Mouse (Mus musculus) limb, embryonic 15.5 days (tissue): ENCODE measurements around the gene Fkbp14. TPM values are rescaled to one million over a fixed set of nuclear protein-coding genes. Genes with fewer than 3 reads are reported as not detected.

Experiments
- ATAC-seq: fragments of 200-750 bp; cut with Nextera tagmentation; 2 replicates; pipeline ENCODE4 v1.8.0; 2017; ENCODE audit warnings: low read depth, moderate TSS enrichment; ENCODE audit not compliant: insufficient number of reproducible peaks, low FRiP score, low TSS enrichment
- H3K27ac ChIP-seq: fragments of 300-500 bp; sonication (generic); 2 replicates; pipeline ENCODE4 v1.5.1; 2015; ENCODE audit warnings: moderate library complexity, mild to moderate bottlenecking, inconsistent platforms
- H3K27me3 ChIP-seq: fragments of 300-500 bp; sonication (generic); 2 replicates; pipeline ENCODE4 v1.6.1; 2015; ENCODE audit warnings: inconsistent platforms
- H3K36me3 ChIP-seq: fragments of 300-500 bp; sonication (generic); 2 replicates; pipeline ENCODE4 v1.6.1; 2015; ENCODE audit warnings: inconsistent platforms
- H3K4me1 ChIP-seq: fragments of 300-500 bp; sonication (generic); 2 replicates; pipeline ENCODE4 v1.6.1; 2015; ENCODE audit warnings: inconsistent platforms
- H3K4me2 ChIP-seq: fragments of 300-500 bp; sonication (generic); 2 replicates; pipeline ENCODE4 v1.6.1; 2015; ENCODE audit warnings: mild to moderate bottlenecking, inconsistent platforms
- H3K4me3 ChIP-seq: fragments of 300-500 bp; sonication (generic); 2 replicates; pipeline ENCODE4 v1.5.1; 2015; ENCODE audit warnings: mild to moderate bottlenecking, inconsistent platforms
- H3K9ac ChIP-seq: fragments of 300-500 bp; sonication (generic); 2 replicates; pipeline ENCODE4 v1.6.1; 2015; ENCODE audit warnings: inconsistent platforms
- H3K9me3 ChIP-seq: fragments of 300-500 bp; sonication (generic); 2 replicates; pipeline ENCODE4 v1.6.1; 2016; ENCODE audit warnings: inconsistent platforms
- WGBS: fragments of 180-500 bp; shearing (Covaris S2); methylation state at CpG from one replicate; pipeline ENCODE4 v1.1.7; 2015; 5-methylcytosine and 5-hydroxymethylcytosine counted together
- polyA plus RNA-seq: library from polyadenylated mRNA; unstranded; fragments of >200 nt; fragmentation: Nextera tagmentation; extraction: Ambion mirVana; gene quantifications from 2 replicates; pipeline ENCODE4 v1.2.1, GENCODE M21; 2015

The Fkbp14 gene
- polyA plus RNA-seq, 1 experiment from 2014 or later, result 69.7 TPM

- Histone ChIP-seq H3K9ac (no peak overlapping the region), H3K27me3 (no peaks in the 10 kb centered on the region), H3K27ac (no peak overlapping the region), H3K4me1 (peaks cover 13% of the 10 kb centered on the region; the same call in 1 of the 2 replicates), H3K9me3 (no peaks in the 10 kb centered on the region), H3K36me3 (no peaks in the 10 kb centered on the region), H3K4me3 (no peak overlapping the region), H3K4me2 (no peak overlapping the region)
- WGBS, result 84% methylated on average over 2 of the region's 2 CpGs
- ATAC-seq, result no peak
Measured at GRCm38 (mm10) chr6:54602891-54603290, 5.8 kb upstream of the Fkbp14 start.

- no peaks in the 10 kb centered on the region for H3K36me3 ChIP-seq
- WGBS, result 71% methylated on average over 5 of the region's 5 CpGs
- H3K4me1 ChIP-seq, result peaks cover 22% of the 10 kb centered on the region
- no peak for ATAC-seq
- H3K27me3 ChIP-seq, result no peaks in the 10 kb centered on the region
- H3K4me2 ChIP-seq, result no peak overlapping the region
- H3K4me3 ChIP-seq, result no peak overlapping the region
- no peaks in the 10 kb centered on the region for H3K9me3 ChIP-seq
- H3K27ac ChIP-seq, result no peak overlapping the region
- no peak overlapping the region for H3K9ac ChIP-seq
Measured at GRCm38 (mm10) chr6:54600681-54601347, 3.7 kb upstream of the Fkbp14 start.

DNA sequence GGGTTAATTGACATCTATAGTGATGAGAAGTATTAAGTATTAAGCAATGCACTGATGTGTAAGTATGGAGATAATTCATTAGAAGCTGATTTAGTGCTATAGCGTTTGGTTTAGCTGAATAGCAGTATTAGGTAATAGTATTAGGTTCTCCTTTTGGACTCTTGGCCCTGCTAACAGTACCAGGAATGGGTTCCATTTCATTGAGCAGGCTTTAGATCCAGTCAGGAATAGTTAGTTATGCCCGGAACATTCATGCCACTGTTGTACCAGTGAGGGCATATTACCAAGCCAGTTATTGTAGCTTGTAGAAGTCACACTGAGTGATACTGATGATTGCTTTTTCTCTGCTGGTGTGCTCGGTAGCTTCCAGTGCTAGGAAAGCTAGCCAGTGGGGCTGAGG, 603 bp upstream of the Fkbp14 start:
- H3K9ac ChIP-seq, result no peak overlapping the region
- WGBS, result 86% methylated on average over 3 of the region's 3 CpGs
- peaks cover 19% of the 10 kb centered on the region for H3K4me1 ChIP-seq
- H3K4me2 ChIP-seq, result no peak overlapping the region
- no peak overlapping the region for H3K4me3 ChIP-seq
- no peak for ATAC-seq
- no peaks in the 10 kb centered on the region for H3K27me3 ChIP-seq
- H3K9me3 ChIP-seq, result no peaks in the 10 kb centered on the region
- no peaks in the 10 kb centered on the region for H3K36me3 ChIP-seq
- no peak overlapping the region for H3K27ac ChIP-seq

DNA sequence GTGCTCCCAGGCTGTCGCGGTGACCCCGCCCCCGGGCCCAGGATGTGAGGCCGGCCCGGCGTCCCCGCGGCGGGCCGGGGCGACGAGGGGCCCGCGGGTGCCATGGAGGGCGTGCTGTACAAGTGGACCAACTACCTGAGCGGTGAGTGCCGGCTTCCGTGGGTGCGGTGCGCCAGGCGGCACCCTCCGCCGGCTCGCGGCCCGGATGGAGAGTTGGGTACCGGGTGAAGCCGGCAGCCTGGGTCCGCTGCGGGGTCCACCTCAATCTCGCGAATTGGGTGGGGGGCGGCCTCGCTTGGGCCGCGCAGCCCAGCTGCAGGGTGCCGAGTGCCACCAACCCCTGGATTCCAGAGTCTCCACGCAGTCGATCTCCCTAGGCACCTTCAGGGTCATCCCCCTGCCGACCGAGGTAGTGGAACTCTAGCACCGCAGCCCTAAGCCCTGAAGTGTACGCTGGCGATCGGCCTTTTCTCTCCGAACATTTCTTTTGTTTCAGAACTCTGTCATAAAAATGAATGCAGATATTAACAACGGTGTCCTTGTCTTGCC, 1.7 kb downstream of the Fkbp14 start:
- H3K4me1 ChIP-seq, result peaks cover 32% of the 10 kb centered on the region
- H3K27me3 ChIP-seq, result no peaks in the 10 kb centered on the region
- peak overlapping the region; percentile 89 for H3K9ac ChIP-seq
- peak overlapping the region; percentile 76 for H3K4me2 ChIP-seq
- no peaks in the 10 kb centered on the region for H3K9me3 ChIP-seq
- peak overlapping the region; percentile 95 for H3K4me3 ChIP-seq
- under 1% methylated on average over 48 of the region's 48 CpGs for WGBS
- peak overlapping the region; percentile 55 for H3K27ac ChIP-seq
- no peak; the same call in 1 of the 2 replicates for ATAC-seq
- H3K36me3 ChIP-seq, result no peaks in the 10 kb centered on the region

DNA sequence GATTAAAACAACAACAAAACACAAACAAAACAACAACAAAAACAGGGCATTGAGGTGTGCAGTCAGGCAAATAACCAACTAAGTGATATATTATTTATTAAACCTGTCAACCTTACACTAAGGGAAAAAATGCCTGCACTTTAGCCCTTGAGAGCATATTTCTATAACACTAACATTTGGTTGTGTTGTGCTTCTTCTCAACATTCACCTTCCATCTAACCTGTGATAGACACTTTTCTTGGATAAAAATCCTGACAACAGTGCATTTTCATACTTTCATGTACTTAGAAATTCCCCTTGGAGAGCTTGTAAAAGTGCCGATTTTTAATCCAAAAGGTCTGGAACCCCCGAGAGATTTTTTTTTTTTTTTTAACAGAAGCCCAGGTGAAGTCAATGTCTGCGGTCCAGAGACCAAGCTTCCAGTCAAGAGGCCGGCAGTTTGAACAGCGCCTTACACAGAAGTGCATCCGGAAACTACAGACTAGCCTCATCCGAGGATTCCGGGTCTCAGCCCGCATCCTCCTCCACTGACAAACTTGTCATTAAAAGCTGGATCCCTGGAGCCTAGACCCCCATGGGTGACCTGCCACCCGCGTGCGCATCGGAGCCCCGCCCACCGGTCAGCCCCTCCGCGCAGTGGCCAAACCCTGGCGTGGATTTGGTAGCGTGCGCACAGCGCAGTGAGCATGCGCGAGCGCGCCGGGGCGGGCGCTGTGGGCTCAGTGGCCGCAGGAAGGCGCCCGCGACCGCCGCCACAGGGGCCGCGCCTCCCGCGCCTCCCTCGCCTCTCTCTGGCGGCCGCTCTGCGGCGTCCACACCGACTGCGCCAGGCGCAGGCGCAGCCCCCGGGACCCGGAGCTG, 2.4 kb downstream of the Fkbp14 start, which contains the start of gene Plekha8:
TSS of gene Plekha8 (plus strand) at position 643 of the 861 bp plus-strand sequence.
- Histone ChIP-seq H3K4me1 (peaks cover 32% of the 10 kb centered on the region), H3K27me3 (no peaks in the 10 kb centered on the region), H3K9me3 (no peaks in the 10 kb centered on the region), H3K4me2 (peak within 1 kb of the TSS; percentile 76), H3K4me3 (peak within 1 kb of the TSS; percentile 95), H3K9ac (peak within 1 kb of the TSS; percentile 89), H3K36me3 (no peaks in the 10 kb centered on the region), H3K27ac (peak within 1 kb of the TSS; percentile 55)
- WGBS, result under 1% methylated on average over 49 of the region's 49 CpGs
- peak; percentile 88 for ATAC-seq

GRCm38 (mm10) chr6:54593766-54594468, 3.2 kb downstream of the Fkbp14 start:
- Histone ChIP-seq H3K4me1 (peaks cover 32% of the 10 kb centered on the region), H3K9me3 (no peaks in the 10 kb centered on the region), H3K27me3 (no peaks in the 10 kb centered on the region), H3K4me3 (peak overlapping the region; percentile 95), H3K27ac (peak overlapping the region; percentile 82; the same call in 1 of the 2 replicates), H3K9ac (no peak overlapping the region), H3K4me2 (peak overlapping the region; percentile 76), H3K36me3 (no peaks in the 10 kb centered on the region)
- WGBS, result 50% methylated on average over 8 of the region's 8 CpGs
- no peak for ATAC-seq

DNA sequence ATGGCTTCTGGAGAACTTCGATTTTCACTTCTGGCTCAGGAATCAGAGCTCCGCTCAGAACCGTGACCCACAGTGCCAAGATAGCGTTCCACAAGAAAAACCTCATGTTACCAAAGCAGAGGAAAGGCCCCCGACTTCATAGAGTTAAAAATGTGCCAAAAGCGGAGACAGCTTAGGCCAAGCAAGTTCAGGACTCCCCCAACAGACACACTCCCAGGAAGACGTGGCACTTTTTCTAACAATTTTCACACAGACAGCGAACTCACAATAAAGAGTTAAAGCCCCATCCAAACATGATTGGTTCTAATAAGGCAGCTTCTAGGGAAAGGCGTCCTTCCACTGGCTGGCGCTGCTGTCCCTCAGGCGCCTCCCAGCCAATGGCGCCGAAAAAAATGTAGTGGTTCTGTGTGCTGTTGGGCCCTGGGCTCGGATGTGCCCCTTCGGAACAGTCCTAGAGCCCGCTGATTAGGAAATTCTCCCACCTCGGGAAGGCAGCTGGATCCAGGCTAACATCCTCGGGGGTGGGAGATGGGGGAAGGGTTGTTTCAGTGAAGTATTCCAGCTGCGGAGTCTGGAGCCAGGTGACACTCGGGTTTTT, 4.1 kb downstream of the Fkbp14 start:
- no peaks in the 10 kb centered on the region; the same call in 1 of the 2 replicates for H3K36me3 ChIP-seq
- H3K4me2 ChIP-seq, result peak overlapping the region; percentile 64
- peak; percentile 92 for ATAC-seq
- peaks cover 32% of the 10 kb centered on the region for H3K4me1 ChIP-seq
- H3K4me3 ChIP-seq, result peak overlapping the region; percentile 59
- no peaks in the 10 kb centered on the region for H3K9me3 ChIP-seq
- no peaks in the 10 kb centered on the region for H3K27me3 ChIP-seq
- WGBS, result under 1% methylated on average over 20 of the region's 20 CpGs
- H3K27ac ChIP-seq, result peak overlapping the region; percentile 82
- peak overlapping the region; percentile 67 for H3K9ac ChIP-seq

DNA sequence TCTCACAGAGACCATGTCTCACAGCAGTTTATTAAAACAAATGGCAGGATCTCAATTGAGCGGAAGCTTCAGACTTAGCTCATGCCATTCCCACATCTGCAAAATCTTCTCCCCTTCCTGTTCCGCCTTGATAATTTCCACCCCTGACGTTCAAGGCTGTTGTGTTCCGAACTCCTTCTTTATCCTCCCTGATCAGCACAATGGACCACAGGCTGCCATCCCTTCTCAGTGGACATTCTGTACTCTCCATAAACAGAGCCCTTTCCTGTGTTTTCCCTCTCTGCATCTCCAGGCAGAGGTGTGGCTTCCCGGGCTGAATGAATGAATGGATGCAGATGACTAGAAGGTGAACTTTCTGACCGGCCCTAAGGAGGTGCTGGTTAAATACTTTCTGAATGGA, 5.3 kb downstream of the Fkbp14 start:
- H3K4me2 ChIP-seq, result peak overlapping the region; percentile 64
- H3K9ac ChIP-seq, result no peak overlapping the region
- no peak overlapping the region for H3K27ac ChIP-seq
- no peaks in the 10 kb centered on the region for H3K27me3 ChIP-seq
- no peak for ATAC-seq
- WGBS, result 46% methylated on average over 6 of the region's 6 CpGs
- H3K4me3 ChIP-seq, result peak overlapping the region; percentile 35
- peaks cover 28% of the 10 kb centered on the region for H3K4me1 ChIP-seq
- no peaks in the 10 kb centered on the region for H3K9me3 ChIP-seq
- peaks cover 6% of the 10 kb centered on the region; the same call in 1 of the 2 replicates for H3K36me3 ChIP-seq

GRCm38 (mm10) chr6:54590691-54591090, 6.4 kb downstream of the Fkbp14 start:
- peaks cover 6% of the 10 kb centered on the region; the same call in 1 of the 2 replicates for H3K36me3 ChIP-seq
- no peak for ATAC-seq
- H3K9me3 ChIP-seq, result no peaks in the 10 kb centered on the region
- H3K9ac ChIP-seq, result no peak overlapping the region
- H3K27me3 ChIP-seq, result no peaks in the 10 kb centered on the region
- H3K4me3 ChIP-seq, result peak overlapping the region; percentile 35; the same call in 1 of the 2 replicates
- H3K4me1 ChIP-seq, result peaks cover 20% of the 10 kb centered on the region; the same call in 1 of the 2 replicates
- H3K4me2 ChIP-seq, result peak overlapping the region; percentile 64; the same call in 1 of the 2 replicates
- H3K27ac ChIP-seq, result no peak overlapping the region
- 85% methylated on average over 2 of the region's 2 CpGs for WGBS

GRCm38 (mm10) chr6:54588212-54588611, 8.9 kb downstream of the Fkbp14 start:
- Histone ChIP-seq H3K36me3 (peaks cover 21% of the 10 kb centered on the region), H3K9me3 (no peaks in the 10 kb centered on the region), H3K4me3 (no peak overlapping the region), H3K27me3 (no peaks in the 10 kb centered on the region), H3K9ac (no peak overlapping the region), H3K4me2 (no peak overlapping the region), H3K4me1 (peaks cover 13% of the 10 kb centered on the region; the same call in 1 of the 2 replicates), H3K27ac (no peak overlapping the region)
- no peak for ATAC-seq
- WGBS, result 58% methylated on average over 1 of the region's 1 CpGs

GRCm38 (mm10) chr6:54587683-54588082, 9.4 kb downstream of the Fkbp14 start:
- peaks cover 13% of the 10 kb centered on the region; the same call in 1 of the 2 replicates for H3K4me1 ChIP-seq
- ATAC-seq, result no peak
- H3K27me3 ChIP-seq, result no peaks in the 10 kb centered on the region
- H3K9ac ChIP-seq, result no peak overlapping the region
- H3K9me3 ChIP-seq, result no peaks in the 10 kb centered on the region
- no peak overlapping the region for H3K4me2 ChIP-seq
- no peak overlapping the region for H3K4me3 ChIP-seq
- no peak overlapping the region for H3K27ac ChIP-seq
- peaks cover 26% of the 10 kb centered on the region for H3K36me3 ChIP-seq
- WGBS, result 69% methylated on average over 4 of the region's 4 CpGs
